Mouse (Mus musculus): ENCODE data around the gene Six2.
"Not testable (repeated sequence)": the region's sequence is repeated elsewhere in the genome, so short reads cannot be mapped to it uniquely, and the experiment has no call there.

Gene Six2

DNA sequence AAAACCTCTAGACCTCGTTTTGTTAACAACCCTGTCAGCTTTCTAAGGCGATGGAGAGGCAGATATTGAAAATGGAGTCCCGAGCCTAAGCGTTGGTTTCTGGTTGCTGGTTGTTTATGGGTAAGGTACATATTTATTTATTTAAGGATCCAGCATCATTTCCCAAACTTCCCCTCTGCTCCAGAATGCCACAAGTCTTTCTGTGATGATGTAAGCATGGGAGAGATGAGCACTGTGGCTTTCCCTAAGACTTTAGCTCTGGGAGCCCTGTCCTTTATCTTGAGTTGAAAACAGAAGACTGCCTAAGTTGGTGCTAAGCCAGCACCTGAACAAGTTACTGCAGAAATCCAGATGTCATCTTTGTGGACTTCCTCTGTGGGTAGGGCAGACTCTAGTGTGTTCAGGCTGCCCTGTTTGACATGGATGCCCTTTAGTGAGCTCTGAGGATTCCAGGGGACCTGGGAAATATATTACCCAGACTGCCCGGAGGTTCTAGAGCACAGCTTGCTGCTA is 1.8 kb upstream of the Six2 start:
- DNase-seq, result no peak

DNA sequence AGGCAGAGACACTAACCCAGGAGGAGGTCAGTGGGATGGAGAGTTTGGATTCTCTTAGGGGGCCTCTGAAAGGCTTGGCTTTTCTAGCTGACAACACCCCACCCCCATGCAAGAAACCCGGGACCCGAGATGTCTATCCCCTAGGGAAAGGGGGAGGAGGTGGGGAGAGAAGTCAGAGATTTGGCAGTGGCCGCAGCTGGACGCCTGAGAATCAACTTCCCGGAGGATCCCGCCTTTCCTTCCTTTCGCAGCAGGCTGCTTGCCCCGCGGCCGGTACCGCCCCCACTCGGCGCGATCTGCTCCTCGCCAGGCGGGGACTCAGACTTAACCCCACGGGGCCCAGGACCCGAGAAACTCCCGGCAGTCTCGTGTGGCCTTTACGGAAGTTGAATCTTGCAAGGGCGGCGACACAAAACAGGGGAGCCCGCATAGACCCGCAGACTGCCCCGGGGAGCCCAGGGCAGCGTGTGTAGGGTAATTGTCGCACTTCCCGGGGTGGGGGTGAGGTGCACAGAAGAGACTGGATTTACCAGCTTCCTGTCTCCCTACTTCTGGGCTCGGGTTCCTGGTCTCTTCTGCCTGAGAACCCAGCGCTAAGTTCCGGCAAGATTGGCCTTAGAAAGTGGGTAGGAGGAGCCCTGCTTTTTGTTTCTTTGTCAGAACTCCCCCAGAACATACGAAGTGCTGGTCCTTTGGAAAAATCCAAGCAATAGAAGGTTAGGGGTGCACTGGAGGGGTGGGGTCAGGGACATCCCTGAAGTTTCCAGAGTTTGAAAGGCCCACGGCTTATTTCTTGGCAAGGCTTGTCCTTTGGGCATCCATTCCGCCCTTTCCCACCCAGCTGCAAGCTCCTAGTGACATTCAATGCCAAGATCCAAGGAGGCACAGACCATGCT is 1.1 kb upstream of the Six2 start:
- DNase-seq, result no peak

DNA sequence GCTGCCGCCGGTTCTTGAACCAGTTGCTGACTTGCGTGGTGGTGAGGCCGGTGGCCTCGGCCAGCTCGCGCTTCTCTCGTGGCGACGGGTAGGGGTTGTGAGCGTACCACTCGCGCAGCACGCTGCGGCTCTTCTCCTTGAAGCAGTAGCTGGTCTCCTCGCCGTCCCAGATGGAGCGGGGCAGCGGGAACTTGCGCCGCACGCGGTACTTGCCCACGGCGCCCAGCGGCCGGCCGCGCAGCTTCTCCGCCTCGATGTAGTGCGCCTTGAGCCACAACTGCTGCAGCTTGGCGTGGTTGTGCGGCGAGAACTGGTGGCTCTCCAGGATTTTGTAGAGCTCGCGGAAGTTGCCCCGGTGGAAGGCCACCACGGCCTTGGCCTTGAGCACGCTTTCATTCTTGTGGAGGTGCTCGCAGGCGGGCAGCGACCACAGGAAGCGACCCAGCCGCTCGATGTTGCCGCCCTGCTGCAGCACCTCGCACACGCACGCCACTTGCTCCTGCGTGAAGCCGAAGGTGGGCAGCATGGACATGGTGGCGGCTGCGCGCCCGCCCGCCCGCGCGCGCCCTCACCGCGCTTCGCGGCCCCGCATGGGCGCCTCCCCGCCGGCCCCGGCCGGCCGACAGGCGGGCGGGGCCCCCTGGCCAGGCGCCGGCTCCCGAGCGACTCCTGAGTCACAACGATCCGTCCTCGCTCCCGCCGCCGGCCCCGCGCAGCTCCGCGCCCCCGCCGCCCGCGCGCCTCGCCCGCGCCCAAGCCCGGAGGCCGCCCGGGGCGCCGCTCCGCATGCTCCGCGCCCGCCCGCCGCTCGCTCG is 446 bp downstream of the Six2 start:
- no peak for DNase-seq

DNA sequence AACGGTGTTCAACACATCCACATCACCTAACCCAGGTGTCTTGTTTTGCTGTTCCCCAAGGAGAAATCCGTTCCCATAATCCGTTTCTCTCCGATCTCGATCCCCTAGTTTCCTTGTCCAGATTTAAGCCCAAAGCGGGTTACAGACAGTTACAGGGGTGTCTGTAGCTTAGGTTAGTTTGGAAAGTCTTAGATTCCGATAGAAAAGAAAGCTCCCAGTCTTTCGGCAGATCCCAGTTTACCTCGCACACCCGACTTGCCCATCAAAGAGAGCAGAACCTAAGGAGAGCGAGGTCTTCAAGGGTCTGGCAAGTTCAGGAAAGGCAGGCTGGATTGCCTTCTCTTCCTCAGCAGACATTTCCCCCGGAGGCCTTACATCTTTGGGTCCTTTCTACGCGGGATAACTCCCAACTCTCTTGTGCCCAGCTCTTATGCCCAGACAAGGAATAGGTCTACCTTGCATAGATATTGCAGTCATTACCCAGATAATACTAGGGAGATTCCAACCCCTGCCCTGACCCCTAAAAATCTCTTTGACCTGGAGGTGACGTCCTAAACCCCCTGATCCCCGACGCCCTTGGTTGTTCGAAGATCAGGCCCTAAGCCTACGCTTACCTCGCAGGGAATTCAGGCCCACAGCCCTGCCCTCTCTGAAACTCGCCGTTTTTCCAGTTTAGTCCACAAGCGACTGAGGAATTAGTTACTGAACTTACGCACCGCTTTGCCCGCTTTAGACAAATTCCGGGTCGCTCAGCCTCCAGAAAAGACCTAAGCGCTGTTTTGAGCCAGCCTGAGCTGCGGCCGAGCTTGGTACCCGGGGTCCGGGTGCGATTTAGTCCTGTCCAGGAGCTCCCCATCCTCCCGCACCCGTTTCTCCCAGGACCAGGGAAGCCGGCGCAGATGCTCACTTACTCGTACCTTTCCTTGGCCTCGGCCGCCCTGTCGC is 1.3 kb downstream of the Six2 start:
- no peak for DNase-seq

DNA sequence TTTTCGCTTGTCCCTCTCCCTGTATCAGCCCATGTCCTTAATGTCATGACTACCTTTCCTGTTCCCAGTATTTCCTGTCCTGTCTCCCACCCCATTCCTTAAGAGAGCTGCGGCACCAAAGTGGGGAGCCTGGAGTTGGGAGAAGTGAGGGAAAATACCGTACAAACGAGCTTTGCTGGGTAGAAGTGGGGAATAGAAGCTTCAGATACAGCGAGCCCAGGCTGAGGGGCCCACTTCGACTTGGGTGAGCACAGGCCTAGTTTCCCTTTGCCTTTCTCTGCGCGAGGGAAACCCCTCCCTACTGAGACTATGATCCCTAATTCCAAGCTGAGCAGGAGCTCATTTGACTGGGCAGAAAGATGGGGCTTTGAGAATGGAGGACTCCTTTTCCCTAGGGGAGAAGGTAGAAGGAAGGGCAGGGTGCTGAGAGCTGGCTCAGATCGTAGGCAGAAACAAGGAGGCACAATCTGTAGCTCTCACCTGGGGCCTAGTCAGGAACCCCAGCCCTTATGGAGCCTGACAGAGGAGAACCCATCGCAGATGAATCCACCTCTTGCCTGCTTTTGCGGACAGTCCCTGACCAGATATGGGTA is 2.3 kb downstream of the Six2 start:
- DNase-seq, result no peak

DNA sequence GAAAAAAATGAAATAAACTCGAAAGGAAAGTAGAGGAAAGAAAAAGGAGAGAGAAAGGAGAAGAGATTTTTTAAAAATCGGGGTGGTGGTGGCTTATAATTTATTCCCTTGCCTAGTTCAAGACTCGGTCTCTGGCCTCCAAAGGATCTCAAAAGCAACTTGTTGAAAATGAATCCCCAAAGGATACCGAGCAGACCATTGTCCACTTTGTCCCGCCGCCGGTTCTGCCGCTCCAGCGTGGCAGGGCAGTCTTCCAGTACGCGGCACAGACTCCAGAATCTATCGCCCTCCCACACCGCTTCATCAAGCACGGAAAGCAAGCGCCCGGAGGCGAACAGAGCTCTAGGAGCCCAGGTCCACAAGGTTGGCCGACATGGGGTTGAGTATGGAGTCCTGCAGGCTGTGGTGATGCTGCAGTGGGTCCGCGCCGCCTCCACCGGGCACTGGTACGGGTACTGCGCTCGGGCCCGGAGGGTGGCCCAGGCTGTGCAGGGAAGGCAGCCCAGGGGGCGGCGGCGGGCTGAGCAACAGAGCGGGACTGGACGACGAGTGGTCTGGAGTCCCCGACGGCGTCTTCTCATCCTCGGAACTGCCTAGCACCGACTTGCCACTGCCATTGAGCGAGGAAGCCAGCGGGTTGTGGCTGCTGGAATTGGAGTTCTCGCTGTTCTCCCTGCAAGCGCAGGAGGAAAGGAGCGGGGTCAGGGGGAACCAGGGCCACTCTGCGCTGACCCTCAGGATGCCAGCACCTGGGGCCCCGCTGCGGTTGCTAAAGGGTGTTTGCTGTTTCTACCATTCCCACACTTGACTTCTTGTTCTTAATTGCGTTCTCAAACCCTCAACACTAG is 3.0 kb downstream of the Six2 start:
- DNase-seq, result no peak

DNA sequence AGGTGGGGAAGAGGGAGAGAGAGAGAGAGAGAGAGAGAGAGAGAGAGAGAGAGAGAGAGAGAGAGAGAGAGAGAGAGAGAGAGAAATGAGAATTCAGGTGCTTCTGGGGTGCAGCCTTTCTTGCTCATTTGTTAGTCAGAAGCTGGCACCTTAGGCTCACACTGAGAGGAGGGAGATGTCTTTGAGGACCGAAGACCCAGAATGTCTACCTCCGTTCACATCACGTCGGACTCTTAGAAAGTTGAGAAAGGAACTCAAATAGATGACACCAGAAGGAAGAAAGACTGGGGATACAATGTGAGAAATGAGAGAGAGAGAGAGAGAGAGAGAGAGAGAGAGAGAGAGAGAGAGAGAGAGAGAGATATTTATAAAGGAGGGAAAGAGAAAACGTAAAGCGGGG is 3.6 kb downstream of the Six2 start:
- DNase-seq, result not testable (repeated sequence)

DNA sequence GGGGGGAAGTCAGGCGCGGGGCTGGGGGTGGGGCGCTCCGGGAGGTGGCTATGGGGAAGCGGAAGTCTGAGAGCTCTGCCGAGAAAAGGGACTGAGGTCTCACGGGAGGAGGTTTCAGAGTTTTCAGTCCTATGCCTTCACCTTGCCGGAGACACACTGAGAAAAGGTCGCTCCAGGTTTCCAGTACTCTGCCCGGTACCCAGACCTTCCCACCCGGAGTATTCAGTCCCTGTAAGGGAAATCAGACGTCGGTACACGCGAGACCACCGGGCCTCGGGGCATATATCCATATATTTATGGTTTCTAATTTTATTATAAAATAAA is 4.1 kb downstream of the Six2 start:
- no peak for DNase-seq

DNA sequence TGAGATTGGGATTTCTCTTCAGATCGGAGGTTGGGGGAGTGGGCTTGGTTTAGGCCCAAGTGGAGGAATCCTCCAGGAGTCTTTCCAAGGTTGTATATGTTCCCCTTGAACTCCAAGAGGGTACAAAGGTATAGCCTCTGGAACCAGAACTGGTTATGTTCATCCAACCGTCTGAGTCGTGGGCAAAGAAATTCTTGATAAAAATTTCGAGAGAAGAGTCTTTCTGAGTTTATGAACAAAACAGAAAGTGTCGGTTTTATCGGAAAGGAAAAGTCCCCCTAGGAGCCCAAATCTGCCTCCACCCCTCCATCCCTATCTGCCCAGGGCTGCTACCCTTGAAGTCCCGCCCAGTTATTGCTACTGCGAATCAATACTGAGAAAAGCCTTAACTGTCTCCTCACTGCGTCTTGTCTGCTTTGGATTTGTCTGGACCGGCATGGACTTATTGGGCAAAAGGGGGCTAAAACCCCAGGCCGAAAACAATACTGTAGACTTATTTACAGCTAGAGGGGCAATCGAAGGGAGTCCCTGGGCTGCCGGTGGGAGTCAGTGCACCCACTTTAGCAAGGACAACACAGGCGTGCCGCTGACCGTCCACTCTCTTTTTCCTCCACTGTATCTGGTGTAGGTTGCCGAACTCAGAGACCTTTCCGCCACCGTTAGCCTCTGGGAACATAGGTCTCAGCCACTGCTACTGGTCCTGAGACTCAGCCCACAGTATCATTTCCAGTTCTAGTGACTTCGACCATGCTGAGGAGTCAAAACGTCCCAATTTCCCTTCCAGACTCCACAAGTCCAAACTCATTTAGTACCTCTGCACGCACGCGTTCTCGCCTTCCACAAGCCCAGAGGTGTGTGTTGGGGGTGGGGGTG is 4.7 kb downstream of the Six2 start:
- DNase-seq, result no peak

DNA sequence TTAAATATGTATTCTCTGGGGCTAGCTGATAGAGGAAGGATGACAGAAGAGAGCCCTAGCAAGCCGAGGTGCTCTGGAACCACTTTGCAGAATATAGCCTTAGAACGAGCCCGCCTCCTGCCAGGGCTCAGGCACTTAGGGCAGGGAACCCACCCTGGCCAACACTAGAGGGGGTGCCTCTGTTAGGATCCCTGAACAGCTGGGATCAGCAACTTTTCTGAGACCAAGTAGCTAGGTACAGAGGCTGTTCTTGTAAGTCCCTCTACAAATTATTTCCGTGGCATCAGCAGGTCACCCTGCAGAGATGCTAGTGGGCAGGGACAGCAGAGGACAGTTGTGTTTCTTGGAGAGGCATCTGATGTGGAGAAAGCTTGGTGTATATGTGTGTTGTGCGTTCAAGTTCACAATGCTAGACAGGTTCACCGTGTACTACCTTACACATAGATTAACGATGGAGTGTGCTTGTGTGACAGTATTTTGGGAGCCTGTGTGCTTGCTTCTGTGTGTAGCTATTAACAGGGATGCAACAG is 5.8 kb downstream of the Six2 start:
- no peak for DNase-seq

DNA sequence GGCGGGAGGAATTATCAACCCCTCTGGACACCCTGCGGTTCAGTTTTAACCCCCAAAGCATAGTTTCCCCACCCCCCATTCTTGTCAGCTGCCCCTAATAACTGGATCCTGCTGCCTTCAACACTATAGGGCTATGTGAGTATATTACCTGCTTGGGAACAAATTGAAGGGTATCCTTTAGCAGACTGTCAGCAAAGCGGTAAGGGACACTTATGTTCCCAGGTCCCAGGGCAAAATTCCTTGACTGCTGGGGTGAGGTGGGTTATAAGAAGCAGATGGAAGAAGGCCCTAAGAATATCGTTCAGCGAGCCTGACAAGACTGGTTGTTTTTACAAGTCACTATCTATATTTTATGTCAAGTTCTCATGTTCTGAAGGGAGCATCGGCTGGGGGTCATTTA is 6.3 kb downstream of the Six2 start:
- no peak for DNase-seq

DNA sequence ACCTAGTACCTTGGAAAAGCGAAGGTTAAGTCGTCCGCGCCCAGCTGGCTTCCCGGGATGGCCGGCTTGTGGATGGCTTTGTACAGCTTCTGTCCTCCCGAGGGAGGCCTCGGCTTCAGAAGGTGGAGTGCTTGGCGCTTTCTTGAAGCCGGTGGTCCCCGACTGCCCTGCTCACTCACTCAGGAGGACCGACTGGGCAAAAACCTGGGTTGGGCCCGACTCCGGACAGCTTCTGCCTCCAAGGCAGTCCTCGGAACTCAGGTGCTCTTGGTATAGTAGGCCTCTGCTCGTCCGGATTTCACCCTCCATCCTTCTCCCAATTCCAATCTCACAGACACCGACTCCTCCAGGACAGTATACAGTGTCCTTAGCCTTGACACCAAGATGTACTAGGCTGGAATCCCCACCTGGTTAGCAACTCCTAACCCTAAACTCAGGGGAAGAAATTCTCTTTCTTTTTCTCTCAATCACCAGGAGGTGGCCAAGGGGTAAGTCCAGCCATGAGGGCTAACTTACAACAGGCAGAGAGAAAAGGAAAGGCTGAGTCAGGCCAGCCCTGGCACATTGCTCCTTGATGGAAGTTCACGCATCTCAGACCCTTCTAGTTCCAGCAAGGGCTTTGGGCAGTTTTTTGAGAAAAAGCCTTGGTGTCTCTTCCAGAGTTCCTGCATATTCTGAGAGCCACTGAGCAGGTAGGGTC is 7.1 kb downstream of the Six2 start:
- no peak for DNase-seq

DNA sequence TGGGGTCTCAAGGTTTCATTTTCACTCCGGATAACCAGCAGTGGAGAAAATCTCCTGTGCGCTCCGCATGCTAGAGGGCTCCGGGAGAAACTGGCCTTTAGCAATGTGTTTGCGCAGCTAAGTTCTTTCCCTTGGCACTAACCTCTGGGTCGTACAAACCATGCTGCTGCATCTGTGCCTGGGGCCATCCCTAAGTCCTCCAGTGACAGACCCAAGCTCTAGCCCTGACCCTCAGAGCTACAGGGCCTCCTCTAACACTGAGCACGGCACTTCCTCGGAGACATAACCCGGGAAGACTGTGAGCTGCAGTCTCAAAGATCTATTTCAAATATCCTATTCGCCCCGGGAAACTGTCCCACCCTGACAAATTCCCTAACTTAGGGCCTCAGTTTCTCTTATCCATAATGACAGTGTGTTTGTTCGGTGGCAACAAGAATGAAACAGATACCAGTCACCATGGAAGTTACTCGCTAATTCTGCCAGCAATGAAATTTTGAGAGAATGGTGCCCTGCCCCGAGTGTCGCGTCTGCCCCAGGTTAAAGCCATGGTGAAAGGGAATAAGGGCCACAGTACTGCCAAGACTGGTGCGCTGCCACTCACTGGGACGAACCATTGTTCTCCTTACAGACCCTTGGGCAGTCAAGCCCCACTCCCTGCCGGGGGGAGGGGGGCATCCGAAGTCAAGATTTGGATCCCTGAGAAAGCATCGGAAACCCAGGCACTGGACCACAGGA is 7.8 kb downstream of the Six2 start:
- no peak for DNase-seq

DNA sequence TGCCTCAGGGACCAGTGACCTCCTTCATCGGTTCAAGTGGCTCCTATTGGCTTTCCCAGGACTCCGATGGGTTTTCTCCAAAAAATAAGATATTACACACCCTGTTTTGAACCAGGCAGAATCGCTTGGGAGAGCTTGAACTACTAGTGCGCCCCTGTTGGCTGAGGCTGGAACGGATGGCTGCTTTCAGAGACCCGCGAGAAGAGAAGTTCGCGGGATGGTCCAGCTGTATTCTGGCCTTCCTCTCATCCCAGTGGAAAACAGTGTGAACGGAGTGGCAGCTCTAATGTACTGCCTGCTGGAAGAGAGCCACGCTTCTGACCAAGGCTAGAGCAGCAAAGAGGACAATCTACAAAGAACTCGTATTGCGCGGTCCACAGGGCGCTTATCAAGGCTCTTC is 8.4 kb downstream of the Six2 start:
- DNase-seq, result no peak

DNA sequence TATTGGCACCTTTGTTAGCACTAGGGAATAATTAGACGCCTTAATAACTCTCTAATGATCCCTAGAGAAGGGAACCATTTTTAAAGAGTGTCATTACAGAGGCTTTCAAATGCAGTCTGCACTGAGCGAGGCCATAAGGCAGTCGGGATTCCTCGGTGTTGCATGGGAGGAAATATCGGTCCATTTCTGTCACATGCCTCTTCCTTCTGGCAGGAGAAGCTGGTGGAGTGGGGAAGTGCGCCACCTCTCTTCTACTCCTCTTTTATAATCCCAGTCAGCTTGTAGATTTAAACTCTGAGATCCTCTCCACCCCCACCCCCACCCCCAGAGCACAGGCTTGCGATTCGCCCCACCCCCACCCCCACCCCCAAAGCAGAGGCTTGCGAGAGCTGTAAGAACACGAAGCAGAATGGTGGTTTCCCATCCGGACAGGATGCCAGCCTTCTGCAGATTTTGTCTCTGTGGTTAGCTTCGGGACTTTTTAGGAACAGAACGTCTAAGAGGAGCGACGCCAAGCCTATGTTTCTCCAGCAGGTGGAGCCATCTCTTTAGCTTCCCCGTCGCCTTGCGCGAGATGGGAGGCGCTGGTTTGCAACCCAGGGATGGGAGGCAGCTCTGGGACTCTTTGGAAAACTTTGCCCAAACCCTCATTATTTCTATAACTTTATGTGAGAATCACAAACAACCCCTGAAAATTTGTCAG is 23.3 kb downstream of the Six2 start:
- peak; percentile 10 for DNase-seq

DNA sequence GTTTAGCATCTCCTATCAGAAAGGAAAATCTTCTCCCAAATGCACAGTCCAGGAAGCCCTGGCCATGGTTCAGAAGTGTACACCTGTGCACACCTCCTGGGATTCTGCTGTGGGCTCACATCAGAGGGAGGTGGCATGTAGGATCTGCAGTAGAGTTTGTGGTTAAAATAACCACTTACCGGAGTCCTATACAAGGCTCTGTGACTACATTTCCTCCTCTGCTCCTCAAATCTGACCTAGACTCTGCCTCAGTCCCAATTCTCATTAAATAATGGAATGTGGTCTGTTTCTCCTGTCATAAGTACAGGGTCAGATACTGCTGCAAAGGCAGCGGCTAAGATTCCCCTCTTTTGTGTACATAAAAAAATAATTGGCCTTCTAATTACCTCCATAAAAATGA is 23.9 kb downstream of the Six2 start:
- no peak for DNase-seq

DNA sequence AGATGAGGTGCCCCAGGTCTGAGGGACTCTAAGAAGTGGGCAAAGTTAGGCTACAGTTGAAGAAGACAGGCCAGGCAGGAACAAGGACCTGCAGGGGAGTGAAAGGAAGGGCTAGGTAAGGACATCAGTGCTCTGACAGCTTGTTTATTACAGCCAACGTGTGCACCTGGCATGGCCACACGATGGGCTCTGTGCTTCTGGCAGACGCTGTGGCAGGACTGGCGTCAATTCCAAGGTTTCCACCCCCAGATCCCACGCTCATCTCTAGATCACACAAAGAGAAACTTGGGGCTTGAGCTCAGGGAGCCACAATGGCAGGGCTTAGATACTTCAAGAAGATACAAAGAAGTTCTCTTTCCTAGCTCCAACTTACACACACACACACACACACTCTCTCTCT is 26.6 kb downstream of the Six2 start:
- DNase-seq, result no peak

DNA sequence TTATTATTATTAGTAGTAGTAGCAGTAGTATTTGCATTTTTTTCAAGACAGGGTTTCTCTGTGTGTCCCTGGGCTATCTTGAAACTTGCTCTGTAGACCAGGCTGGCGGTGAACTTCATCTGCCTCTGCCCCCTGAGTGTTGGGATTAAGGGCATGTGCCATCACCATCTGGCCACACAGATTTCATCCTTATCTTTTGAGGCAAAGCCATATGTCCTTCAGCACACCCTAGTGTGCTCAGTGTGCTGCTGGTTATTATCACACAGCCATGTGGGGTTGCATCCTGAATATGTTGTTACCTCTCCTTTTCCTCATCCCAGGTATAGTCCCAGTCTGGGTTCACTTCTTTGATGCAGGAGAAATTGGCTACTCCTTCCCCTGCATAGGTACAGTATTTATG is 28.1 kb downstream of the Six2 start:
- no peak for DNase-seq
